Mouse (Mus musculus) layer of hippocampus, adult 8-10 months (tissue): Measurements from ENCODE around the gene Psmc3. TPM values are rescaled to one million over a fixed set of nuclear protein-coding genes. Genes with fewer than 3 reads are reported as not detected.

Experiments used
- DNase-seq, 2 experiments: peaks; one replicate each; pipeline ENCODE4 v3.0.0; 2022; ENCODE audit warnings: low spot score in 2 of 2
- total RNA-seq, 4 experiments: library from RNA; stranded (reverse); gene quantifications; 2 replicates each; pipeline ENCODE4 v1.2.4; 2022

Gene Psmc3
- total RNA-seq, 4 experiments from 2014 or later = 180 to 209 (median 206) TPM

GRCm38 (mm10) chr2:91080784-91081513, 27.1 kb downstream of the Psmc3 start:
- no peak for DNase-seq

- no peak for DNase-seq
Observed at GRCm38 (mm10) chr2:91081775-91082695, 28.2 kb downstream of the Psmc3 start, which contains the start of gene Spi1. TSS of gene Spi1 (plus strand) at chr2:91082390.

GRCm38 (mm10) chr2:91082844-91083243, 29.0 kb downstream of the Psmc3 start:
- no peak for DNase-seq

- no peak for DNase-seq
Observed at GRCm38 (mm10) chr2:91083366-91083940, 29.6 kb downstream of the Psmc3 start.

GRCm38 (mm10) chr2:91084179-91084820, 30.5 kb downstream of the Psmc3 start:
- no peak for DNase-seq

GRCm38 (mm10) chr2:91085494-91086391, 31.9 kb downstream of the Psmc3 start:
- DNase-seq = no peak

- no peak for DNase-seq
Observed at GRCm38 (mm10) chr2:91086392-91087237, 32.8 kb downstream of the Psmc3 start.

- DNase-seq = no peak
Observed at GRCm38 (mm10) chr2:91087453-91087852, 33.6 kb downstream of the Psmc3 start.

GRCm38 (mm10) chr2:91088987-91089386, 35.2 kb downstream of the Psmc3 start:
- no peak for DNase-seq

GRCm38 (mm10) chr2:91090208-91090607, 36.4 kb downstream of the Psmc3 start:
- DNase-seq = no peak

- DNase-seq = no peak
Observed at GRCm38 (mm10) chr2:91090827-91091226, 37.0 kb downstream of the Psmc3 start.

- DNase-seq = no peak
Observed at GRCm38 (mm10) chr2:91096524-91096923, 42.7 kb downstream of the Psmc3 start.

GRCm38 (mm10) chr2:91097015-91097414, 43.2 kb downstream of the Psmc3 start:
- DNase-seq = no peak

GRCm38 (mm10) chr2:91098156-91098555, 44.3 kb downstream of the Psmc3 start:
- DNase-seq = no peak

- peak; percentile 78 to 89 for DNase-seq
Observed at GRCm38 (mm10) chr2:91101124-91101740, 47.4 kb downstream of the Psmc3 start.

- no peak for DNase-seq
Observed at GRCm38 (mm10) chr2:91108156-91108555, 54.3 kb downstream of the Psmc3 start.

- DNase-seq = no peak
Observed at GRCm38 (mm10) chr2:91109241-91109640, 55.4 kb downstream of the Psmc3 start.

GRCm38 (mm10) chr2:91109807-91110385, 56.1 kb downstream of the Psmc3 start:
- no peak for DNase-seq

- no peak for DNase-seq
Observed at GRCm38 (mm10) chr2:91110429-91110828, 56.6 kb downstream of the Psmc3 start.
